Comparison of ENCODE assay signal across 8 mouse cellular contexts in the genomic region with DNA sequence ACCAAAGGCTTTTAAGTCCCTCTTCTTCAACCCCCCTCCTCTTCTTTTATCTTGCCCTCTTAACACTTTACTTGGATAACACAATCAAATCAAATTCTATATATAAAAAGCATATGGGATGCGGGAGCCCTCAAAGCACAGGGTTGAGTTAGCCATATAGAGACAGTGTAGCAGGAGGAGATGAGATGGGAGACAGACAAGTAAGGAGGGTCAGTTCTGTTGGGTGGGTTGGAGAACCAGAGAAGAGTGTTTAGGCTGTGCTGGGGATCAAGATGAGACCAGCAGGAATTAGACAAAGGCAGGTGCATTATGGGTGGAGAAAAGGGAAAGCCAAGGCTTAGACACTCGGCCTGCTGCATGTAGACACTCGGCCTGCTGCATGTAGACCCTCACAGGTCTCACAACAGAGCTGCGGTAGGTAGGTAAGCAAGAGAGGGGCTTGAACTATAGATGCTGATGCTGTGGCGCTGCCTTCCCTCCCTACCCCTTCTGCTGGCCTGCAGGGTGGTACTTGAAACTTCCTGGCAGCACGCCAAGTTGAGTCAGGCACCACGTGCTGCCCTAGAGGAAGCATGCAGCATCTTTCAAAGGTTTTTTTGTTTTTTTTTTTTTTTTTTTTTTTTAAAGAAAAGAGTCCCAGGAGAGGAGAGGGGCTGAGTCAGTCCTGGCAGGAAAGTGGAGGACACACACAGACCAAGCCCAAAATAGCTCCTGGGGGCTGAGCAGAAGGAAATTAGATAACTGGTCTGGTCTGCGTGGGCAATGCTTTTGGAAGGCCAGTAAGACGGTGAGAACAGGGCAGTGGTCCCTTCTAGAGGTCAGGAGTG.
DNase-seq lines count a peak whose midpoint lies in the region; ATAC-seq lines count a peak whose summit lies in the region.

No protein-coding gene starts in this region.

- no peaks in the 10 kb centered on the region for H3K36me3 ChIP-seq in heart, embryonic 10.5 days
- H3K36me3 ChIP-seq in kidney, embryonic 15.5 days = no peaks in the 10 kb centered on the region

- H3K27me3 ChIP-seq in heart, embryonic 10.5 days (ENCODE audit: insufficient read depth, poor library complexity, severe bottlenecking) = no peaks in the 10 kb centered on the region
- no peaks in the 10 kb centered on the region for H3K27me3 ChIP-seq in kidney, embryonic 15.5 days

- peak; percentile 65 for DNase-seq in embryo, embryonic 10 days (ENCODE audit: low spot score)
- DNase-seq in embryo, embryonic 9.5 days (ENCODE audit: extremely low spot score) = no peak
- DNase-seq in NIH3T3 (ENCODE audit: low read depth) = peak; percentile 98
- DNase-seq in embryo, embryonic 11 days = peak; percentile 84
- peak; percentile 82 for DNase-seq in heart, embryonic 10.5 days (ENCODE audit: low spot score)
- peak; percentile 78 to 82 for DNase-seq in lung, postnatal 4 days
- peak; percentile 62 for DNase-seq in skeletal muscle tissue, adult 2 months (ENCODE audit: low read depth, low spot score)

- no peaks in the 10 kb centered on the region for H3K9me3 ChIP-seq in heart, embryonic 10.5 days
- H3K9me3 ChIP-seq in kidney, embryonic 15.5 days (replicated peaks) = no peaks in the 10 kb centered on the region

- 36% methylated on average over 9 of the region's 9 CpGs for WGBS in heart, embryonic 10.5 days
- WGBS in kidney, embryonic 15.5 days = 43% methylated on average over 9 of the region's 9 CpGs

- peaks cover 27% of the 10 kb centered on the region for H3K4me1 ChIP-seq in heart, embryonic 10.5 days
- H3K4me1 ChIP-seq in kidney, embryonic 15.5 days = peaks cover 24% of the 10 kb centered on the region

- H3K9ac ChIP-seq in kidney, embryonic 15.5 days = no peak overlapping the region

- peak; percentile 61 for ATAC-seq in kidney, embryonic 15.5 days (replicated peaks; ENCODE audit: low FRiP score)

- no peak overlapping the region for H3K4me3 ChIP-seq in heart, embryonic 10.5 days
- H3K4me3 ChIP-seq in kidney, embryonic 15.5 days (replicated peaks) = no peak overlapping the region

- H3K4me2 ChIP-seq in kidney, embryonic 15.5 days = no peak overlapping the region

- peak overlapping the region; percentile 69 for H3K27ac ChIP-seq in heart, embryonic 10.5 days
- peak overlapping the region; percentile 15; the same call in 1 of the 2 replicates for H3K27ac ChIP-seq in kidney, embryonic 15.5 days
